Mouse (Mus musculus) midbrain, postnatal 0 days (tissue): Measurements from ENCODE around the gene Cd276. TPM values are rescaled to one million over a fixed set of nuclear protein-coding genes. Genes with fewer than 3 reads are reported as not detected.

Experiments
- ATAC-seq: fragments of 200-750 bp; cut with Nextera tagmentation; 2 replicates; pipeline ENCODE4 v1.8.0; 2017; ENCODE audit warnings: moderate number of reproducible peaks, mild to moderate bottlenecking, moderate TSS enrichment, moderate library complexity; ENCODE audit not compliant: low FRiP score
- DNase-seq: peaks from one replicate; pipeline ENCODE4 v3.0.0-alpha.2; 2015; ENCODE audit warnings: low spot score
- H3K27ac ChIP-seq: fragments of 300-500 bp; sonication (generic); 2 replicates; pipeline ENCODE4 v1.5.1; 2014; ENCODE audit warnings: low read depth, mild to moderate bottlenecking, low read length, mixed read lengths
- H3K27me3 ChIP-seq: fragments of 300-500 bp; sonication (generic); 2 replicates; pipeline ENCODE4 v1.6.1; 2014; ENCODE audit warnings: low read length, control low read depth, mixed read lengths; ENCODE audit not compliant: insufficient read depth
- H3K36me3 ChIP-seq: fragments of 300-500 bp; sonication (generic); 2 replicates; pipeline ENCODE4 v1.6.1; 2014; ENCODE audit warnings: low read length, control low read depth, mixed read lengths; ENCODE audit not compliant: insufficient read depth
- H3K4me1 ChIP-seq: fragments of 300-500 bp; sonication (generic); 2 replicates; pipeline ENCODE4 v1.6.1; 2014; ENCODE audit warnings: mild to moderate bottlenecking, control low read depth, antibody characterized with exemption, low read length, mixed read lengths; ENCODE audit not compliant: insufficient read depth
- H3K4me2 ChIP-seq: fragments of 300-500 bp; sonication (generic); 2 replicates; pipeline ENCODE4 v1.6.1; 2014; ENCODE audit warnings: low read depth, mild to moderate bottlenecking, low read length, mixed read lengths; ENCODE audit not compliant: poor library complexity, severe bottlenecking
- H3K4me3 ChIP-seq: fragments of 300-500 bp; sonication (generic); 2 replicates; pipeline ENCODE4 v1.5.1; 2014; ENCODE audit warnings: low read depth, mild to moderate bottlenecking, low read length, moderate library complexity
- H3K9ac ChIP-seq: fragments of 300-500 bp; sonication (generic); replicated peaks from 2 replicates; pipeline ENCODE4 v1.6.1; 2014; ENCODE audit warnings: mild to moderate bottlenecking, low read length, moderate library complexity, mixed read lengths; ENCODE audit not compliant: poor library complexity, severe bottlenecking
- H3K9me3 ChIP-seq: fragments of 300-500 bp; sonication (generic); 2 replicates; pipeline ENCODE4 v1.6.1; 2016; ENCODE audit warnings: low read length, control low read depth
- CTCF ChIP-seq: IDR thresholded peaks from 2 replicates; pipeline ENCODE4 v1.5.1; 2016; ENCODE audit warnings: antibody characterized with exemption, mild to moderate bottlenecking
- WGBS: fragments of 180-500 bp; shearing (Covaris S2); extraction: QIAGEN DNeasy Blood & Tissue Kit; methylation state at CpG from one replicate; pipeline ENCODE4 v1.1.7; 2014; 5-methylcytosine and 5-hydroxymethylcytosine counted together
- polyA plus RNA-seq: library from polyadenylated mRNA; unstranded; fragments of >200 nt; fragmentation: Nextera tagmentation; extraction: Ambion mirVana; gene quantifications from 2 replicates; pipeline ENCODE4 v1.2.1, GENCODE M21; 2015
- total RNA-seq: library from RNA; depleted of rRNA; stranded (reverse); fragments of >200 nt; gene quantifications from 2 replicates; pipeline ENCODE4 v1.2.3, GENCODE M21; 2014

The Cd276 gene
- total and polyA plus RNA-seq, 2 experiments from 2014 or later, result 21.5 to 25.5 TPM

- Histone ChIP-seq H3K4me1 (no peaks in the 10 kb centered on the region), H3K9me3 (no peaks in the 10 kb centered on the region), H3K27me3 (no peaks in the 10 kb centered on the region), H3K9ac (no peak overlapping the region), H3K4me3 (no peak overlapping the region), H3K36me3 (peaks cover 3% of the 10 kb centered on the region), H3K4me2 (no peak overlapping the region), H3K27ac (0 out of 2 replicates have a peak overlapping the region, but pooled peaks have one; percentile 3)
- ATAC-seq (no peak), DNase-seq (peak; percentile 44)
- no peak for TF ChIP-seq CTCF
- 79% methylated on average over 5 of the region's 5 CpGs for WGBS
Observed at GRCm38 (mm10) chr9:58520816-58521581, 34.2 kb downstream of the Cd276 start.

GRCm38 (mm10) chr9:58519953-58520352 lies 35.3 kb downstream of the Cd276 start:
- no peaks in the 10 kb centered on the region for H3K27me3 ChIP-seq
- peaks cover 3% of the 10 kb centered on the region; the same call in 1 of the 2 replicates for H3K4me1 ChIP-seq
- ATAC-seq (no peak), DNase-seq (no peak)
- no peak for TF ChIP-seq CTCF
- H3K4me2 ChIP-seq, result no peak overlapping the region
- no peaks in the 10 kb centered on the region for H3K9me3 ChIP-seq
- no peak overlapping the region for H3K4me3 ChIP-seq
- WGBS, result 70% methylated on average over 3 of the region's 3 CpGs
- H3K9ac ChIP-seq, result no peak overlapping the region
- H3K36me3 ChIP-seq, result peaks cover 3% of the 10 kb centered on the region; the same call in 1 of the 2 replicates
- H3K27ac ChIP-seq, result no peak overlapping the region

- DNase-seq (no peak), ATAC-seq (no peak)
- no peak for TF ChIP-seq CTCF
- H3K4me1 ChIP-seq, result peaks cover 13% of the 10 kb centered on the region
- no peak overlapping the region for H3K4me3 ChIP-seq
- H3K4me2 ChIP-seq, result no peak overlapping the region
- H3K36me3 ChIP-seq, result no peaks in the 10 kb centered on the region
- no peak overlapping the region for H3K9ac ChIP-seq
- H3K27me3 ChIP-seq, result no peaks in the 10 kb centered on the region
- no peaks in the 10 kb centered on the region for H3K9me3 ChIP-seq
- WGBS, result 40% methylated on average over 9 of the region's 9 CpGs
- no peak overlapping the region for H3K27ac ChIP-seq
Observed at GRCm38 (mm10) chr9:58517866-58518750, 37.1 kb downstream of the Cd276 start.

GRCm38 (mm10) chr9:58516480-58516879 lies 38.8 kb downstream of the Cd276 start:
- Histone ChIP-seq H3K4me1 (peaks cover 13% of the 10 kb centered on the region), H3K9me3 (no peaks in the 10 kb centered on the region), H3K27me3 (no peaks in the 10 kb centered on the region), H3K4me3 (no peak overlapping the region), H3K27ac (no peak overlapping the region), H3K36me3 (no peaks in the 10 kb centered on the region), H3K4me2 (no peak overlapping the region), H3K9ac (no peak overlapping the region)
- DNase-seq (no peak), ATAC-seq (no peak)
- WGBS, result 70% methylated on average over 3 of the region's 3 CpGs
- TF ChIP-seq CTCF, result no peak

GRCm38 (mm10) chr9:58513749-58514148 lies 41.5 kb downstream of the Cd276 start:
- H3K27ac ChIP-seq, result peak overlapping the region; percentile 4; the same call in 1 of the 2 replicates
- peak; percentile 74; the same call in 1 of the 2 replicates for ATAC-seq

More at GRCm38 (mm10) chr9:58513749-58514148, 41.5 kb downstream of the Cd276 start:
- no peak overlapping the region for H3K4me2 ChIP-seq
- H3K36me3 ChIP-seq, result no peaks in the 10 kb centered on the region
- H3K9me3 ChIP-seq, result no peaks in the 10 kb centered on the region
- no peak overlapping the region for H3K9ac ChIP-seq
- no peaks in the 10 kb centered on the region for H3K27me3 ChIP-seq
- H3K4me1 ChIP-seq, result peaks cover 13% of the 10 kb centered on the region
- H3K4me3 ChIP-seq, result no peak overlapping the region
- no peak for TF ChIP-seq CTCF
- WGBS, result 27% methylated on average over 5 of the region's 5 CpGs
- DNase-seq, result peak; percentile 49
